Mouse (Mus musculus) neural tube, embryonic 13.5 days (tissue): Measurements from ENCODE around the gene B3gat2. TPM values are rescaled to one million over a fixed set of nuclear protein-coding genes. Genes with fewer than 3 reads are reported as not detected.

ENCODE experiments used
- ATAC-seq: fragments of 200-750 bp; cut with Nextera tagmentation; 2 replicates; pipeline ENCODE4 v1.8.0; 2017; ENCODE audit warnings: low read depth, mild to moderate bottlenecking, moderate TSS enrichment, moderate library complexity
- H3K27ac ChIP-seq: fragments of 300-500 bp; sonication (generic); replicated peaks from 2 replicates; pipeline ENCODE4 v1.5.1; 2015; ENCODE audit warnings: moderate library complexity, mild to moderate bottlenecking, inconsistent platforms
- H3K27me3 ChIP-seq: fragments of 300-500 bp; sonication (generic); 2 replicates; pipeline ENCODE4 v1.6.1; 2015; ENCODE audit warnings: mild to moderate bottlenecking, inconsistent platforms
- H3K36me3 ChIP-seq: fragments of 300-500 bp; sonication (generic); 2 replicates; pipeline ENCODE4 v1.6.1; 2015; ENCODE audit warnings: mild to moderate bottlenecking, inconsistent platforms
- H3K4me1 ChIP-seq: fragments of 300-500 bp; sonication (generic); replicated peaks from 2 replicates; pipeline ENCODE4 v1.6.1; 2015; ENCODE audit warnings: inconsistent platforms
- H3K4me2 ChIP-seq: fragments of 300-500 bp; sonication (generic); 2 replicates; pipeline ENCODE4 v1.6.1; 2015; ENCODE audit warnings: inconsistent platforms, mild to moderate bottlenecking, moderate library complexity
- H3K4me3 ChIP-seq: fragments of 300-500 bp; sonication (generic); 2 replicates; pipeline ENCODE4 v1.5.1; 2015; ENCODE audit warnings: mild to moderate bottlenecking, inconsistent platforms
- H3K9ac ChIP-seq: fragments of 300-500 bp; sonication (generic); 2 replicates; pipeline ENCODE4 v1.6.1; 2015; ENCODE audit warnings: moderate library complexity, mild to moderate bottlenecking, inconsistent platforms
- H3K9me3 ChIP-seq: fragments of 300-500 bp; sonication (generic); 2 replicates; pipeline ENCODE4 v1.6.1; 2016; ENCODE audit warnings: inconsistent platforms
- WGBS: fragments of 180-500 bp; shearing (Covaris S2); methylation state at CpG from one replicate; pipeline ENCODE4 v1.1.7; 2015; 5-methylcytosine and 5-hydroxymethylcytosine counted together
- polyA plus RNA-seq: library from polyadenylated mRNA; unstranded; fragments of >200 nt; fragmentation: Nextera tagmentation; extraction: Ambion mirVana; gene quantifications from 2 replicates; pipeline ENCODE4 v1.2.1, GENCODE M21; 2015

Gene B3gat2
- polyA plus RNA-seq, 1 experiment from 2014 or later, result 19.6 TPM

DNA sequence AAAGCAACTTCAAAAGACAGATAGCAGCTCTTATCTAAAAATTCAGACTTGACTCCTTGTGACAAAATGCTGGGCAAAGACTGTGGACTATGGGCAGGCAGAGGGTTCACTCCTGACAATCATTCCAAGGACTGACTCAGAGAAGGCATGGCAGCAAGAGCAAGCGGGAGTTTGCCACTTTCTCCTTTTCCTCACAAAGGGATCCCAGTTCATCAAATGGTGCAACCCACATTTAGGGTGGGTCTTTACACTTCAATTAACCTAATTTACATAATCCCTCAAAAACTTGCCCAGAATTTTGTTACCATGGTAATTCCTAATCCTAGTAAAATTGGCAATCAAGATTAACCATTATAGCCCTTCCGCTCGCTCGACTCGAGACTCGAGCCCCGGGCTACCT, 123.4 kb downstream of the B3gat2 start:
- Histone ChIP-seq H3K36me3 (no peaks in the 10 kb centered on the region), H3K4me1 (no peaks in the 10 kb centered on the region), H3K4me2 (no peak overlapping the region), H3K9me3 (no peaks in the 10 kb centered on the region), H3K9ac (no peak overlapping the region), H3K4me3 (no peak overlapping the region), H3K27me3 (no peaks in the 10 kb centered on the region), H3K27ac (no peak overlapping the region)
- 89% methylated on average over 7 of the region's 7 CpGs for WGBS
- no peak for ATAC-seq

DNA sequence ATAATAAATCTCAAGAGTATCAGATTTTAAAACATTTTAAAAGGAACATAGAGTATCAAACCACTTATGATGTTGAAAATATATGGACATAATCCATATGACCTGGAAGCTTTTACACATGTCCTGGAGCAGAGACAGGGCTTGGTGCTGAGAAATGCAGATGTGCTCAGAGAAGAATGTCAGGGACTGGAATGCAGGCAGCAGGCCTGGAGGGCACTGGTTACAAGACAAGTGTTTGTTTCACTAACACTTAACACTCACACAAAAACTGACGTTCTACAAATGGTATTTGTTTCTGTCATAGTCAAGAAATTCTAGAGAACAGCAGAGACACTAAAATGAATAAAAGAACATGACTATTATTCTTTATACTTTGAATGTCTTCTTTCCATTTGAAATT, 130.5 kb downstream of the B3gat2 start:
- no peaks in the 10 kb centered on the region for H3K27me3 ChIP-seq
- no peak for ATAC-seq
- WGBS, result 68% methylated on average over 1 of the region's 1 CpGs

More for the DNA sequence above, 130.5 kb downstream of the B3gat2 start:
- no peaks in the 10 kb centered on the region for H3K4me1 ChIP-seq
- H3K36me3 ChIP-seq, result no peaks in the 10 kb centered on the region
- H3K4me2 ChIP-seq, result no peak overlapping the region
- H3K4me3 ChIP-seq, result no peak overlapping the region
- H3K9ac ChIP-seq, result no peak overlapping the region
- no peaks in the 10 kb centered on the region for H3K9me3 ChIP-seq
- H3K27ac ChIP-seq, result no peak overlapping the region

Other genes starting within 250 kb of the B3gat2 start
- 95.6 and 95.8 TPM in 2 replicates for gene Smap1, start 160.6 kb downstream of the B3gat2 start, polyA plus RNA-seq
- 93.8 and 103 TPM in 2 replicates for gene Sdhaf4, start 243.9 kb downstream of the B3gat2 start, polyA plus RNA-seq